Mouse (Mus musculus) neural tube, embryonic 10.5 days (tissue): ENCODE data around the gene Smpd4.

Source experiments
- DNase-seq: peaks from one replicate; pipeline ENCODE4 v3.0.0-alpha.2; 2017; ENCODE audit warnings: low spot score; ENCODE audit errors: extremely low spot score

The Smpd4 gene

DNA sequence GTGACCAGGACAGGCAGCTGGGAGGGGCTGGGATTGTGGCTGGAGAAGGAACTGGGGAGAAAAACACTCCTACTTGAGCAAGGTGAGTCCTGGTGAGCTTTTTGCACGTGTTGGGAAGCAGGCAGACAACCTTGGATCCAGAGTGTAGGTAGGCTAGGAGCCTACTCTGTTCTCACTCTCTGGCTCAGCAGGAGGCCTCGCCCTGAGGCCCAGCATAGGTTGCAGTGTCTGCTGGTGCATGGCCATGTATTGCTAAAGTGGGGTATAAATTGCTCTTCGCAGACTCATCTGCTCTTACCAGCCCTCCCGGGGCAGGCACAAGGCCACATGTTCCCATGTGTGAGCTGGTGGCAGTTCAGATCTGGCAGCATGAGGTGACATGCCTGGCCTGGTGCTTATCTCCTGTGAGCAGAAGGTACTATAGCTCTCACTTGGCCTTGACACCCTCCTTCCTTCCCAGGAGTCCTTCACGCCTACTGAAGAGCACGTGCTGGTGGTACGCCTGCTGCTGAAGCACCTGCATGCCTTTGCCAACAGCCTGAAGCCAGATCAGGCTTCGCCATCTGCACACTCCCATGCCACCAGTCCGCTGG lies 19.0 kb downstream of the Smpd4 start:
- DNase-seq = no peak

DNA sequence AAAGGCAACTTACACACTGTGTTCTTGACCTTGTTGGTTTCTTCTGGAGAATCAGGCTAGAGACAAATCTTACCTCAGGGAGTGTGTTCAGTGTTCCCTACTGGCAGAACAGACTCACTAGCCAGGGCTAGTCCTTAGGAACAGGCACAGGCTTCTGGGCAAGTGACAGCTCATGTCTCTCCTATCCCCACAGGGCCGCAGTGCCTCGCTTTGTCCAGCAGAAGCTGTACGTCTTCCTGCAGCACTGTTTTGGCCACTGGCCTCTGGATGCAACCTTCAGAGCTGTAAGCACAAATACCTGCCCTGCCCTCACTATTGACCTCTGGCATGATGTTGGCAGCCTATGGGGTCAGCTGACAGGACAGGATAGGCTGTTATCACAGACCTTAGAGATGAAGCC lies 19.9 kb downstream of the Smpd4 start:
- DNase-seq = no peak

- no peak for DNase-seq
Observed at GRCm38 (mm10) chr16:17639951-17640350, 20.8 kb downstream of the Smpd4 start.

GRCm38 (mm10) chr16:17640706-17641105 lies 21.6 kb downstream of the Smpd4 start:
- no peak for DNase-seq

GRCm38 (mm10) chr16:17641301-17641700 lies 22.1 kb downstream of the Smpd4 start:
- DNase-seq = no peak

GRCm38 (mm10) chr16:17642311-17642710 lies 23.2 kb downstream of the Smpd4 start:
- DNase-seq = no peak

- no peak for DNase-seq
Observed at GRCm38 (mm10) chr16:17643437-17643990, 24.4 kb downstream of the Smpd4 start.

DNA sequence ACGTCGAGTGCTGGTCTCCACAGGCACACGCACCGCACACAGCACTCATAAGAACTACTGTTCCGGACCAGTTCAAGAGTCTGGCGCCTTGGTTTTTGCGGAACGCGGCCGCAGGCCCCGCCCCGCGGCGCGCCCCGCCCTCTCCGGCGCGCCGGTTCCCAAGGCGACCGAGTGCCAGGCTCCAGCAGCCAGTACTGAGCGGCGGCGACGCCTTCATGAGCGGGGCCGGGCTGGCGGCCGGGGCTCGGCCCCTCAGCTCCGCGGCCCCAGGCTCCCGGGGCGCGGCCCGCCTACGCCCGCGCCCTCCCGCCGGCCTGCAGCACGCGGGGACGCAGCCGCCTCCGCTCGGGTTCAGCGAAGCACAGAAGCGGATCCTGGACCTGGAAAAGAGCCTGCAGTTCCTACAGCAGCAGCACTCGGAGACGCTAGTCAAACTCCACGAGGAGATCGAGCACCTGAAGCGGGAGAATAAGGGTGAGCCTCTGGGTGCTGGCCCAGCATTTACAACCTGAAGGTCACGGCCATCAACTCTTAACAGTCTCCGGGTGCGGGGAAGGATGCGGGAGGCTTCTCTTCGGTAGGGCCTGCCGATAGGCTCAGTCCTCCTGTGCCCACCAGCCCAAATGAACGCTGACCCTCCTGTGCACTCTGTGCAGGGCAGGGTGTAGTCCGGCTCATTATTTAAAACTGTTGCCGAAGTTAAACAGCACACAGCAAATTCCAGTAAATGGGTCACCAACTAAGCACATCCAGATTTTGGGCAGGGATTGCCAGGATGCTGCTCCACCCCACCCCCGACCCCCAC lies 27.4 kb downstream of the Smpd4 start, which contains the start of gene Ccdc74a:
TSS of gene Ccdc74a (plus strand) at position 161 of the 805 bp plus-strand sequence.
- DNase-seq = peak; percentile 82

DNA sequence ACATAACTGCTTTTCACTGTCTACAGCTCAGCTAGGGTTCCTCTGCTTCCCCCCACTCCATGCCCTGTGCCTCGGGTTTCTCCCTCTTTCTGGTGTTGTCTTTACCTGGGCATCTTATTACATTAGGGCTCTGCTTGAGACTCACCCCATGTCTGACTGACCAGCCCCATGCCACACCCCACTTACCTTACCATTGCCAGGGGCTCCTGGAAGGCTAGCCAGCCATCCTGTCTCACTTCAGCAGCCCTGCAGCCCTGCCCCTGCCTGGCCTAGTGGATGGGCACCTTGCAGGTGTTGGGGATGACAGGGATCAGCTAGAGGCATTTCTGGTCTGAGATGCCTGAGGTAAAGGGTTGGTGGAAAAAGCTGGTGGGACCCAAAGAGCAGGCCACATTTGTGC lies 28.0 kb downstream of the Smpd4 start:
- DNase-seq = no peak

DNA sequence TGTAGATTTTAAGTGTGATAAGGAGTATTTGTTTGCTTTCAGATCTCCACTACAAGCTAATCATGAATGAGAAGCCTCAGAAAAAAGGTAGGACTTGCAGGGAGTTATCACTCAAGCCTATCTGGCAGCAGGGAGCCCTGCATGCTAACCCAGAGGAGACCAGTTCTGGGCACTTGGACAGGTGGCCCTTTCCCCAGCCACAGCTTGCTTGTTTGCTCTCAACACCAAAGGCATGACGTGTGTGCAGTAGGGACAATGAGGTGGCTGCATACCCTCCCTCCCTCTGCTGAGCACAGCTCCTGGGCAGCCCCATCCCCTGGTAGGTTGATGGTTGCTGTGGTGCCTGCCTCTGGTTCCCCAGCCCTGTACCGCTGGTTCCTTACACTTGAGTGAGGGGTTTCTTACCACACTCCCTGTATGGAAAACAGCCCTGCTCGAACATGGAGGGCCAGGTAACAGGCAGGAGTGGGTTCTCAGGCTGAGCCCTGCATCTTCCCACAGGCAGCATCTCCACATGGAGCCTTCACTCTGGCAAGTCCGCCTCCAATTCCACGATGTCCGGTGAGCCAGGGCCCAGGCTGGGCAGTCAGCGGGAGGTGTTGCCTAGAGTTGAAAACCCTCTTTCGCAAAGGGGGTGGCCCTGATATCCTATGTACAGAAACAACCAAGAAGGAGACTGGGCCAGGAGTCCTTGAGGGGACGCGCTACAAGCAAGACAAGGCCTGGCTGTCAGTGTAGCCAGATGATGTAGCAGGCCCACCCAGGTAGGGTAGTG lies 28.6 kb downstream of the Smpd4 start:
- no peak for DNase-seq

GRCm38 (mm10) chr16:17649925-17650605 lies 30.9 kb downstream of the Smpd4 start:
- DNase-seq = no peak

GRCm38 (mm10) chr16:17650711-17651110 lies 31.6 kb downstream of the Smpd4 start:
- no peak for DNase-seq

- DNase-seq = no peak
Observed at GRCm38 (mm10) chr16:17652607-17653006, 33.5 kb downstream of the Smpd4 start.

DNA sequence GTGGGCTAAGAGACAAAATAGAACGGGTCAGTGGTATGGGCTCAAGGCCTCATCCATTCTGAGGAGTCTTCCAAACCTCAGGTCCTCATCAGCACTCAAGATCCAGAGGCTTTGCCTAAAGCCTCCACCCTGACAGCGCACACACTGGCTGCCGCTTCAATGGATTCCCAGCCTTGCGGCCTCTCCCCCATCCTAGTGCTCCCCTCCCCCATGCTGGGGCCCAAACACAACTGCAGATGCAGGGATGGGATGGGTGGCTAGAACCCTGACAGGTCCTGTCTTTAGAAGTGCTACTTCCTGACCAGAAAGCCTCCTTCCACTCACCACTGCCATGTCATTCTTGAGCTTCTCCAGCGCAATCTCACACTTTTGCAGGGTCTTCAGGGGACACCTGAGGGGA lies 34.4 kb downstream of the Smpd4 start:
- DNase-seq = no peak

DNA sequence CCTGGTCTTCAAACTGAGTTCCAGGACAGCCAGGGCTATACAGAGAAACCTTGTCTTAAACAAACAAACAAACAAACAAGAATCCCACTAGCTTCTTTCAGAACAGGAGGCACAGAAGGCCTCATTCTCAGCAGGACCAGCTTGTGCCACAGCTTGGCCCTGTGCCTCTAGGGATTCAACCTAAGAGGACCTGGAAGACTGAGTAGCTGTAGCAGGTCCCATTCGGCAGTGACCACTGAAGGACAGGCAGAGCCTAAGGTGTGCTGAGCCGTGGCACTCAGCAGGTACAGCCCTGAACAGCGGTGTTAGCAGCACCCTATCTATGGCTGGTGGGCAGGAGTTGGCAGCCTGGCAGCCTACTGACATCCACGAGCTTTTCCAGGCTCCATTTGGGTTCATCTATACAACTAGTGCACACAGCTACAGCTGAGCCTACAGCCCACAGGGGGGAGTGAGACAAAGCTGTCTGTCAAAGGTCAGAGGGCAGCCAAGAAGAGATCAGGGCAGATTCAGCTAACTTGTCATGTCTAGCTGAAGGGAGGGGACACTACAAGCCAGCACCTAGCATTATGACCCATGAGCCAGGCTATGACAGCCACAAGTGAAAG lies 35.1 kb downstream of the Smpd4 start:
- no peak for DNase-seq

DNA sequence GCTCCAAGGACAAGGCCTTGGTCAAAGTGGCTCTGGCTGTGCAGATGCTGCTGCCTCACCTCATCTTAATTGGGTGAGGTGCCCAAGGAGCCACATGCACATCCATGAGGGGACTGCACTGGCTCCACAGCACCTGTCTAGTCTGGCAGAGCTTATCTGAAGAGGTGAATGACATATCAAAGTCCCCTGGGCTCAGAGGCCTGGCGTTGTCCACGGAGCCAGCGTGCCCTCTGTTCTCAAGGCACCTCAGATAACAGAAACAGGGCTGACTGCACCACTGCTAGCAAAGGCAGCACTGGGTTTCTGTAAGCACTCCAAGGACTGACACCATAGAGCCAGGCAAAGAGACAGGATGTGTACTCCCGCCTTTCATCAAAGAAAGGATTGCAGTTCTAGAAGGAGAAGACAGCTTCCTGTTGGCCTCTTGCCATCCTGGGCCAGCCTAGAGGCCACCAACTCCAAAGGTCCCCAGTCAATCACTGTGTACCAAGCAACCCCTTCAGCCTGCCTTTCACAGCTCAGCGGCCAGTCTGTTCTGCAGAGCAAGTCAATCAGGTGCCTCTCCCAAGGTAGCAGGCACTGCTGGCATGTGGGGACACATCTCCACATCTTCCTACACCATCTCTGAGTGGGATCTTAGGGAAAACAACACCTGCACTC lies 37.2 kb downstream of the Smpd4 start:
- no peak for DNase-seq

- DNase-seq = no peak
Observed at GRCm38 (mm10) chr16:17665568-17665967, 46.4 kb downstream of the Smpd4 start.

DNA sequence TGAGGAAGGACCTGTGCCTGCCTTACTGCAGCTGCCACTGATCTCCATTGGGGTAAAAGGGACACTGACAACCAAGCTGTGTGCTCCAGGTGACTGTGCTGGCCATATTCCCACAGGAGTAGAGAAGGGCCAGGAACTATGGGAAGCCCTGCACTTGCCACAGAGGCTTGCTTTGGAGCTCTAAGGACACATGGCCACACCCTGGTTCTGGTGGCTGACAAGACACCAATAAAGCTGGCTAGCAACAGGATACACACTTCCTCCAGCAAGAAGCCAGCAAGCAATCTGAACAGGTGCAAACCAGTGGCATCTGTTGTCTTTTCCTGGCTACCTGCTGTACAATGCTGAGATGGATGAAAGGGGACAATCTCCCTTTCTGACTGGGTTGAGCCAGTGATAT lies 50.7 kb downstream of the Smpd4 start:
- no peak for DNase-seq
